Mouse (Mus musculus) right cerebral cortex, postnatal 14 days (tissue): ENCODE measurements at regions not wholly inside any gene's neighbourhood (a gene's known extent, or its start where the extent isn't known, plus 50 kb on each side); places are given as distances from the start of the nearest gene placed in this dataset.

Source experiments
- DNase-seq: peaks from one replicate; pipeline ENCODE4 v3.0.0; 2022

DNA sequence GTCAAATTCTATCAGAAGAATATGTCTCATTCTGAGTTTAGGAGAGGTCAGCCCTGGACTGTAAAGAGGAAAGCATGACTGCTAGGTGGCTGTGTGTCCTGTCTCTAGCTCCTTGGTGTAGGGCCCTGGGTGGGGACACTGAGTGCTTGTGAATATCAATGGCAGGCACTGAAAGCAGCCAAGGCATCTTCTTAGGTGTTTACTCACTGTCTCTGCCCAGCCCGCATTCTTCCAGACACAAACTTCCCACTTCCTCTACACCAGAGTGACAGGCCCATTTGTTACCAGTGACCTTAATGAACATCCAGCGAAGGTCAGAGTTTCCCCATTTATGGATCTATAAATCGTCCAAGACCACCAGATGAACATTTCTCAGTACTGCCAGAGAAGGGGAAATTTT lies 823.1 kb downstream of the Efna5 start:
- no peak for DNase-seq

DNA sequence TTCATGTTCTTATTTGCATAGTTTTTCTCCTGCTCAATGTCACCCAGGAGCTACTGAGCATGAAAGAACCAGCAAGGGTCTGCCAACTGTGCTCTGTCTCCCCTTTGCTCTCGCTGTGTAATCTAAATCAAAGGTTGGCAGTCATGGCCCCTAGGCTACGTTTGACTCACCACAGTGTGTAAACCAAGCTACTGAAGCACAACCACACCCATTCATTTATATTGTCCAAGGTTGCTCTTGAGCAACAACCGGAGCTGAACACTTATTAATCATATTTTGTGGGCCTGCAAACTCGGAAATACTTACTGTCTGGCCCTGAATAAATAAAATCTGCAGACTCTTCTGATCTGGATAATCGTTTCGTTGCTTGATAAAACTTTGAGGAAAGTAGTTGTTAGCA lies 826.3 kb downstream of the Efna5 start:
- DNase-seq: no peak

GRCm38 (mm10) chr17:62048989-62049388 lies 832.1 kb downstream of the Efna5 start:
- DNase-seq: no peak

DNA sequence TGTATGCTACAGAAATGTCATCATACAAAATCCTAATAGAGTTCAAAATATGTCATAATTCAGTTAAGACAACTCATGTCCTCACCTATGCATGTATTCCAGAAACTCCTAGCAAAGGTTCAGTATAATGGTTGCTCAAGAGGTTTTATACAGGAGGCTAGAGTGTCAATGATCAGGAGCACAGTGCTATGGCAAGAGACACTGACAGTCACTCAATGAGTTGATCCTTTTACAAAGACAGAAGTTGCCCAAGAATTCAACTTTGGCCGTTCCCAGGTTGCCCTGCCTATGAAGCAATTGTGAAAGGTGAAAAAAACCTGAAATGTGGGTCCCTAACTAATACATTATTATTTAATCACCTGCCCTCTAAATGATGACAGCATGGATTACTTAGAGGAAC lies 850.5 kb downstream of the Efna5 start:
- no peak for DNase-seq
